Mouse (Mus musculus): Measurements from ENCODE around the gene Csnk1g2. TPM values are rescaled to one million over a fixed set of nuclear protein-coding genes. Genes with fewer than 3 reads are reported as not detected.

Csnk1g2 gene
- polyA plus RNA-seq, 1 experiment from 2014 or later, result 43.5 TPM

GRCm38 (mm10) chr10:80659213-80659612 is 36.6 kb downstream of the Csnk1g2 start:
- Histone ChIP-seq H3K27me3 (ENCODE audit: control insufficient read depth, insufficient read depth, low read length) (no peaks in the 10 kb centered on the region), H3K36me3 (ENCODE audit: control insufficient read depth, insufficient read depth, low read length) (no peaks in the 10 kb centered on the region), H3K4me2 (replicated peaks; ENCODE audit: low read depth, low read length) (no peak overlapping the region), H3K4me1 (ENCODE audit: control insufficient read depth, insufficient read depth, low read length) (peaks cover 22% of the 10 kb centered on the region), H3K4me3 (ENCODE audit: low read depth, low read length) (no peak overlapping the region), H3K9me3 (ENCODE audit: control insufficient read depth, low read depth, low read length) (no peaks in the 10 kb centered on the region), H3K27ac (ENCODE audit: low read length) (no peak overlapping the region), H3K9ac (replicated peaks; ENCODE audit: low read depth, low read length) (no peak overlapping the region)
- WGBS, result 13% methylated on average over 10 of the region's 10 CpGs
- ATAC-seq (ENCODE audit: insufficient number of reproducible peaks, insufficient read depth, low FRiP score, low read depth), result no peak

GRCm38 (mm10) chr10:80661149-80661548 is 38.5 kb downstream of the Csnk1g2 start:
- Histone ChIP-seq H3K27me3 (ENCODE audit: control insufficient read depth, insufficient read depth, low read length) (no peaks in the 10 kb centered on the region), H3K36me3 (ENCODE audit: control insufficient read depth, insufficient read depth, low read length) (peaks cover 2% of the 10 kb centered on the region; the same call in 1 of the 2 replicates), H3K4me3 (ENCODE audit: low read depth, low read length) (no peak overlapping the region), H3K4me1 (ENCODE audit: control insufficient read depth, insufficient read depth, low read length) (peaks cover 24% of the 10 kb centered on the region), H3K27ac (ENCODE audit: low read length) (no peak overlapping the region), H3K9me3 (ENCODE audit: control insufficient read depth, low read depth, low read length) (no peaks in the 10 kb centered on the region), H3K4me2 (replicated peaks; ENCODE audit: low read depth, low read length) (no peak overlapping the region), H3K9ac (replicated peaks; ENCODE audit: low read depth, low read length) (no peak overlapping the region)
- WGBS, result 46% methylated on average over 5 of the region's 5 CpGs
- no peak for ATAC-seq (ENCODE audit: insufficient number of reproducible peaks, insufficient read depth, low FRiP score, low read depth)

GRCm38 (mm10) chr10:80663485-80664196 is 41.0 kb downstream of the Csnk1g2 start:
- Histone ChIP-seq H3K27me3 (ENCODE audit: control insufficient read depth, insufficient read depth, low read length) (no peaks in the 10 kb centered on the region), H3K36me3 (ENCODE audit: control insufficient read depth, insufficient read depth, low read length) (peaks cover 27% of the 10 kb centered on the region), H3K9me3 (ENCODE audit: control insufficient read depth, low read depth, low read length) (no peaks in the 10 kb centered on the region), H3K4me2 (replicated peaks; ENCODE audit: low read depth, low read length) (no peak overlapping the region), H3K4me3 (ENCODE audit: low read depth, low read length) (no peak overlapping the region), H3K4me1 (ENCODE audit: control insufficient read depth, insufficient read depth, low read length) (peaks cover 26% of the 10 kb centered on the region), H3K27ac (ENCODE audit: low read length) (peak overlapping the region; percentile 76), H3K9ac (replicated peaks; ENCODE audit: low read depth, low read length) (no peak overlapping the region)
- WGBS, result 25% methylated on average over 5 of the region's 5 CpGs
- ATAC-seq (ENCODE audit: insufficient number of reproducible peaks, insufficient read depth, low FRiP score, low read depth), result no peak

GRCm38 (mm10) chr10:80664197-80665015 is 41.8 kb downstream of the Csnk1g2 start:
- 18% methylated on average over 16 of the region's 16 CpGs for WGBS
- H3K4me1 ChIP-seq (ENCODE audit: control insufficient read depth, insufficient read depth, low read length), result peaks cover 26% of the 10 kb centered on the region
- peak; percentile 74 for ATAC-seq (ENCODE audit: insufficient number of reproducible peaks, insufficient read depth, low FRiP score, low read depth)
- peak overlapping the region; percentile 28 for H3K4me2 ChIP-seq (replicated peaks; ENCODE audit: low read depth, low read length)
- H3K9ac ChIP-seq (replicated peaks; ENCODE audit: low read depth, low read length), result no peak overlapping the region
- H3K27ac ChIP-seq (ENCODE audit: low read length), result peak overlapping the region; percentile 76
- peaks cover 34% of the 10 kb centered on the region for H3K36me3 ChIP-seq (ENCODE audit: control insufficient read depth, insufficient read depth, low read length)
- H3K27me3 ChIP-seq (ENCODE audit: control insufficient read depth, insufficient read depth, low read length), result no peaks in the 10 kb centered on the region
- no peak overlapping the region for H3K4me3 ChIP-seq (ENCODE audit: low read depth, low read length)
- H3K9me3 ChIP-seq (ENCODE audit: control insufficient read depth, low read depth, low read length), result no peaks in the 10 kb centered on the region

GRCm38 (mm10) chr10:80665016-80665380 is 42.4 kb downstream of the Csnk1g2 start:
- Histone ChIP-seq H3K4me3 (ENCODE audit: low read depth, low read length) (no peak overlapping the region), H3K36me3 (ENCODE audit: control insufficient read depth, insufficient read depth, low read length) (peaks cover 40% of the 10 kb centered on the region), H3K9me3 (ENCODE audit: control insufficient read depth, low read depth, low read length) (no peaks in the 10 kb centered on the region), H3K4me1 (ENCODE audit: control insufficient read depth, insufficient read depth, low read length) (peaks cover 26% of the 10 kb centered on the region), H3K27ac (ENCODE audit: low read length) (peak overlapping the region; percentile 76), H3K27me3 (ENCODE audit: control insufficient read depth, insufficient read depth, low read length) (no peaks in the 10 kb centered on the region), H3K9ac (replicated peaks; ENCODE audit: low read depth, low read length) (no peak overlapping the region), H3K4me2 (replicated peaks; ENCODE audit: low read depth, low read length) (peak overlapping the region; percentile 28)
- peak; percentile 63; the same call in 1 of the 2 replicates for ATAC-seq (ENCODE audit: insufficient number of reproducible peaks, insufficient read depth, low FRiP score, low read depth)
- WGBS, result 12% methylated on average over 10 of the region's 10 CpGs

GRCm38 (mm10) chr10:80665459-80665858 is 42.8 kb downstream of the Csnk1g2 start:
- Histone ChIP-seq H3K4me1 (ENCODE audit: control insufficient read depth, insufficient read depth, low read length) (peaks cover 26% of the 10 kb centered on the region), H3K27me3 (ENCODE audit: control insufficient read depth, insufficient read depth, low read length) (no peaks in the 10 kb centered on the region), H3K4me3 (ENCODE audit: low read depth, low read length) (no peak overlapping the region), H3K36me3 (ENCODE audit: control insufficient read depth, insufficient read depth, low read length) (peaks cover 45% of the 10 kb centered on the region), H3K9ac (replicated peaks; ENCODE audit: low read depth, low read length) (no peak overlapping the region), H3K9me3 (ENCODE audit: control insufficient read depth, low read depth, low read length) (no peaks in the 10 kb centered on the region), H3K4me2 (replicated peaks; ENCODE audit: low read depth, low read length) (peak overlapping the region; percentile 3; the same call in 1 of the 2 replicates), H3K27ac (ENCODE audit: low read length) (peak overlapping the region; percentile 76)
- 55% methylated on average over 4 of the region's 4 CpGs for WGBS
- no peak for ATAC-seq (ENCODE audit: insufficient number of reproducible peaks, insufficient read depth, low FRiP score, low read depth)

GRCm38 (mm10) chr10:80665981-80666733 is 43.5 kb downstream of the Csnk1g2 start:
- peaks cover 26% of the 10 kb centered on the region for H3K4me1 ChIP-seq (ENCODE audit: control insufficient read depth, insufficient read depth, low read length)
- H3K4me3 ChIP-seq (ENCODE audit: low read depth, low read length), result no peak overlapping the region
- ATAC-seq (ENCODE audit: insufficient number of reproducible peaks, insufficient read depth, low FRiP score, low read depth), result no peak
- WGBS, result 81% methylated on average over 10 of the region's 10 CpGs
- peak overlapping the region; percentile 76; the same call in 1 of the 2 replicates for H3K27ac ChIP-seq (ENCODE audit: low read length)
- H3K36me3 ChIP-seq (ENCODE audit: control insufficient read depth, insufficient read depth, low read length), result peaks cover 51% of the 10 kb centered on the region
- H3K9ac ChIP-seq (replicated peaks; ENCODE audit: low read depth, low read length), result no peak overlapping the region
- H3K9me3 ChIP-seq (ENCODE audit: control insufficient read depth, low read depth, low read length), result no peaks in the 10 kb centered on the region
- H3K4me2 ChIP-seq (replicated peaks; ENCODE audit: low read depth, low read length), result no peak overlapping the region
- no peaks in the 10 kb centered on the region for H3K27me3 ChIP-seq (ENCODE audit: control insufficient read depth, insufficient read depth, low read length)

GRCm38 (mm10) chr10:80666837-80667412 is 44.3 kb downstream of the Csnk1g2 start:
- Histone ChIP-seq H3K9ac (replicated peaks; ENCODE audit: low read depth, low read length) (no peak overlapping the region), H3K36me3 (ENCODE audit: control insufficient read depth, insufficient read depth, low read length) (peaks cover 55% of the 10 kb centered on the region), H3K4me3 (ENCODE audit: low read depth, low read length) (no peak overlapping the region), H3K9me3 (ENCODE audit: control insufficient read depth, low read depth, low read length) (no peaks in the 10 kb centered on the region), H3K4me2 (replicated peaks; ENCODE audit: low read depth, low read length) (no peak overlapping the region), H3K27me3 (ENCODE audit: control insufficient read depth, insufficient read depth, low read length) (no peaks in the 10 kb centered on the region), H3K4me1 (ENCODE audit: control insufficient read depth, insufficient read depth, low read length) (peaks cover 26% of the 10 kb centered on the region), H3K27ac (ENCODE audit: low read length) (no peak overlapping the region)
- WGBS, result 81% methylated on average over 19 of the region's 19 CpGs
- no peak for ATAC-seq (ENCODE audit: insufficient number of reproducible peaks, insufficient read depth, low FRiP score, low read depth)
